In the genomic region with DNA sequence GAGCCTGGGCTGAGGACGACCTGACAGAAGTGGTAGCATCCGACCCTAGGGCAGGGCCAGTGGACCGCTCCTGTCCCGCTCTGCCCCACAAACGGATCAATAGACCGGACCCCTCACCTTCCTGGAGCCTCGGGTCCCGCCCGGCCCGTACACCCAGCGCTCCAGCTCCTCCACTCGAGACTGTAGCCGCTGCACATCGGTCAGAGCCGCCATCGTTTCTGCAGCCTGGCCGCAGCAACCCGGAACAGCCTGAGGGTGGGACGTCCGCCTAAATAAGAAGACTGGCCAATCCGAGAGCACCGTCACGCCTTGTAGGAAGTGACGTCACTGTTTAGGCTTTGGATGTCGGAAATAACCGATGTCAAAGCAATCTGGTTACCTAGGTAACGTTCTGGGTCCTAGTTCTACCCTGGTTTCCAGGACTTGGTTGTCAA, we compare ENCODE assay signal across 8 mouse cellular contexts. TPM values are rescaled to one million over a fixed set of nuclear protein-coding genes. Genes with fewer than 3 reads are reported as not detected.
DNase-seq lines count a peak whose midpoint lies in the region; ATAC-seq and TF ChIP-seq lines count a peak whose summit lies in the region.

A gene (minus strand): TSS at position 253 of the 434 bp plus-strand sequence.

- 0% methylated on average over 27 of the region's 27 CpGs for WGBS in hindbrain, postnatal 0 days

- DNase-seq in ZHBTc4 (ENCODE audit: low read depth, low spot score): peak; percentile 97
- DNase-seq in gastrocnemius, adult 2 months: peak; percentile 90
- DNase-seq in hindbrain, postnatal 0 days (ENCODE audit: low spot score): peak; percentile 99
- DNase-seq in left cerebral cortex, adult 2 months (ENCODE audit: extremely low spot score in 1 of 2, low spot score in 2 of 2): peak; percentile 87 to 88
- peak; percentile 92 to 97 for DNase-seq in right cerebral cortex, adult 2 months (ENCODE audit: low spot score in 2 of 2)
- DNase-seq in urinary bladder, postnatal 36 days (ENCODE audit: low spot score in 2 of 2): peak; percentile 79 to 88

- ATAC-seq in common myeloid progenitor, adult 5-6 weeks (replicated peaks; ENCODE audit: low read depth, poor library complexity, severe bottlenecking): peak; percentile 96
- peak; percentile 98 for ATAC-seq in hindbrain, postnatal 0 days
- peak; percentile 99 for ATAC-seq in megakaryocyte, adult 5-6 weeks (ENCODE audit: poor library complexity, severe bottlenecking)

- peaks cover 20% of the 10 kb centered on the region for H3K27me3 ChIP-seq in hindbrain, postnatal 0 days (ENCODE audit: insufficient read depth, low read length)

- peak within 1 kb of the TSS; percentile 82 for H3K9ac ChIP-seq in hindbrain, postnatal 0 days (replicated peaks; ENCODE audit: low read length)

- peak within 1 kb of the TSS; percentile 82 for H3K4me2 ChIP-seq in hindbrain, postnatal 0 days (ENCODE audit: low read depth, low read length)

- TF ChIP-seq CTCF in gastrocnemius, adult 2 months (IDR thresholded peaks at IDR 0.05): no peak
- no peak for TF ChIP-seq CTCF in hindbrain, postnatal 0 days (IDR thresholded peaks at IDR 0.05; ENCODE audit: low read depth)
- TF ChIP-seq CTCF in left cerebral cortex, adult 2 months (IDR thresholded peaks at IDR 0.05): no peak

- H3K9me3 ChIP-seq in hindbrain, postnatal 0 days (ENCODE audit: low read length): no peaks in the 10 kb centered on the region

- intact Hi-C loops in gastrocnemius, adult 2 months (cut with DNase I): no loop called here
- intact Hi-C loops in left cerebral cortex, adult 2 months (cut with DNase I): loop anchor here (1.0 kb wide), 1 partner anchor 14 kb away; no protein-coding TSS in a partner anchor

- peaks cover 20% of the 10 kb centered on the region for H3K36me3 ChIP-seq in hindbrain, postnatal 0 days (ENCODE audit: insufficient read depth, low read length)

- peak within 1 kb of the TSS; percentile 87 for H3K27ac ChIP-seq in gastrocnemius, adult 2 months
- H3K27ac ChIP-seq in hindbrain, postnatal 0 days: peak within 1 kb of the TSS; percentile 71
- H3K27ac ChIP-seq in left cerebral cortex, adult 2 months: peak within 1 kb of the TSS; percentile 90

- H3K4me1 ChIP-seq in hindbrain, postnatal 0 days (ENCODE audit: insufficient read depth, low read length): peaks cover 13% of the 10 kb centered on the region; the same call in 1 of the 2 replicates

- H3K4me3 ChIP-seq in gastrocnemius, adult 2 months: peak within 1 kb of the TSS; percentile 98
- peak within 1 kb of the TSS; percentile 93 for H3K4me3 ChIP-seq in hindbrain, postnatal 0 days (ENCODE audit: low read length)
- peak within 1 kb of the TSS; percentile 78 for H3K4me3 ChIP-seq in left cerebral cortex, adult 2 months

RNA-seq across cellular contexts. Expression of the gene that starts here (rescaled TPM):
- 62.8 and 92.5 TPM in 2 replicates for total RNA-seq in common myeloid progenitor, adult 5-6 weeks (2017)
- 10 to 100 TPM; 40.6 to 42.4 TPM for total RNA-seq in gastrocnemius, adult 2 months (2021)
- total RNA-seq in hindbrain, postnatal 0 days (2014; rRNA removed): 145 and 147 TPM in 2 replicates
- polyA plus RNA-seq in hindbrain, postnatal 0 days (2015; fragmentation: Nextera tagmentation; extraction: Ambion mirVana): 306 and 316 TPM in 2 replicates
- total RNA-seq in left cerebral cortex, adult 2 months (2021): 100 to 1,000 TPM; 165 TPM
- total RNA-seq in megakaryocyte, adult 5-6 weeks (2015): 80.5 and 92.2 TPM in 2 replicates
- 73.5 and 100 TPM in 2 replicates for total RNA-seq in megakaryocyte, adult 5-6 weeks (2017)

Comparison
In these comparisons a context has a peak if more than half of its experiments do, and no peak if none do; other contexts are left out.
1. Peak in every context shown above with its lines: DNase-seq, ATAC-seq, H3K4me3 ChIP-seq and H3K27ac ChIP-seq.